Mouse (Mus musculus) olfactory bulb, adult 2 months (tissue): Measurements from ENCODE around the gene Cga. TPM values are rescaled to one million over a fixed set of nuclear protein-coding genes. Genes with fewer than 3 reads are reported as not detected.

Experiments
- H3K27ac ChIP-seq: fragments of 200-500 bp; 2 replicates; pipeline ENCODE4 v1.5.1; 2012; ENCODE audit warnings: low read depth, low read length; ENCODE audit not compliant: insufficient read depth
- H3K4me1 ChIP-seq: fragments of 200-500 bp; 2 replicates; pipeline ENCODE4 v1.6.1; 2012; ENCODE audit warnings: low read length; ENCODE audit not compliant: control insufficient read depth, insufficient read depth
- H3K4me3 ChIP-seq: fragments of 200-500 bp; 2 replicates; pipeline ENCODE4 v1.5.1; 2012; ENCODE audit warnings: mild to moderate bottlenecking, low read depth, low read length, moderate library complexity; ENCODE audit not compliant: insufficient read depth
- CTCF ChIP-seq: fragments of 200-500 bp; IDR thresholded peaks from 2 replicates; pipeline ENCODE4 v1.5.1; 2012; ENCODE audit warnings: low read depth, mild to moderate bottlenecking, low read length, moderate library complexity; ENCODE audit not compliant: insufficient read depth
- POLR2A ChIP-seq: fragments of 200-500 bp; IDR thresholded peaks from 2 replicates; pipeline ENCODE4 v1.6.1; 2012; ENCODE audit warnings: mild to moderate bottlenecking, low read depth, low read length, moderate library complexity; ENCODE audit not compliant: insufficient read depth
- WGBS: fragments of 180-500 bp; shearing (Covaris S2); methylation state at CpG from one replicate; pipeline ENCODE4 v1.1.7; 2018; 5-methylcytosine and 5-hydroxymethylcytosine counted together
- polyA plus RNA-seq: library from polyadenylated mRNA; stranded (reverse); fragments of >200 nt; gene quantifications from 2 replicates; pipeline ENCODE4 v1.2.4, GENCODE M21; 2012; ENCODE audit warnings: low replicate concordance; ENCODE audit not compliant: missing spikeins, insufficient read depth, insufficient read length

Cga gene
- polyA plus RNA-seq, 1 experiment, result not detected

DNA sequence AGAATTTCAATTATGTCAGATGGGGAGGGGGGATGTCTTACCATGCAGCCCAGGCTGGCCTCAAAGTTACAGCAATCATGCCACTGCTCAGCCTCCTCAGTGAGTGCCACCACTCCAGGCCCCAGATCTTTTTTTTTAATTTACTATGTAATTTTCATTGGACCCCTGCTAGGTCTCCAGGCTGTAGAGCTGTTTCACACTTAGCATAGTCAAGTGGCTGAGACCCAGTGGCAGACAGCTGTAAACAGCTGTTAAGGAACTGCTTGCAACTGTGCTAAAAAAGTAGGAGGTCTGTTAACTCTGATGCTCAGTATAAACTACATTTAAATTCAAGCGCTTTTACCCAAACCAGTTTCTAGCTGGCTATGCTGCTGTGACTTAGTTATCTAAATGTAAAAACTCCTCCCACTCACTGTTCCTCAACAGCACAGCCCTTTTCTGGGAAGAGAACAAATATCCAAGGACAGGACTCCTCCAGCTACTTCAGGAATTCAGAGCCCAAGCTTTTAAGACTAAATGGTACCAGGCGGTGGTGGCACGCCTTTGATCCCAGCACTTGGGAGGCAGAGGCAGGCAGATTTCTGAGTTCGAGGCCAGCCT is 20.6 kb upstream of the Cga start:
- Histone ChIP-seq H3K27ac (no peak overlapping the region), H3K4me1 (peaks cover 7% of the 10 kb centered on the region), H3K4me3 (no peak overlapping the region)
- TF ChIP-seq CTCF, result no peak
- TF ChIP-seq POLR2A, result no peak
- 77% methylated on average over 4 of the region's 4 CpGs for WGBS

GRCm38 (mm10) chr4:34874234-34874633 is 19.3 kb upstream of the Cga start:
- Histone ChIP-seq H3K4me1 (peaks cover 7% of the 10 kb centered on the region), H3K4me3 (no peak overlapping the region), H3K27ac (no peak overlapping the region)
- TF ChIP-seq CTCF, result no peak
- TF ChIP-seq POLR2A, result no peak
- 5% methylated on average over 1 of the region's 1 CpGs for WGBS

DNA sequence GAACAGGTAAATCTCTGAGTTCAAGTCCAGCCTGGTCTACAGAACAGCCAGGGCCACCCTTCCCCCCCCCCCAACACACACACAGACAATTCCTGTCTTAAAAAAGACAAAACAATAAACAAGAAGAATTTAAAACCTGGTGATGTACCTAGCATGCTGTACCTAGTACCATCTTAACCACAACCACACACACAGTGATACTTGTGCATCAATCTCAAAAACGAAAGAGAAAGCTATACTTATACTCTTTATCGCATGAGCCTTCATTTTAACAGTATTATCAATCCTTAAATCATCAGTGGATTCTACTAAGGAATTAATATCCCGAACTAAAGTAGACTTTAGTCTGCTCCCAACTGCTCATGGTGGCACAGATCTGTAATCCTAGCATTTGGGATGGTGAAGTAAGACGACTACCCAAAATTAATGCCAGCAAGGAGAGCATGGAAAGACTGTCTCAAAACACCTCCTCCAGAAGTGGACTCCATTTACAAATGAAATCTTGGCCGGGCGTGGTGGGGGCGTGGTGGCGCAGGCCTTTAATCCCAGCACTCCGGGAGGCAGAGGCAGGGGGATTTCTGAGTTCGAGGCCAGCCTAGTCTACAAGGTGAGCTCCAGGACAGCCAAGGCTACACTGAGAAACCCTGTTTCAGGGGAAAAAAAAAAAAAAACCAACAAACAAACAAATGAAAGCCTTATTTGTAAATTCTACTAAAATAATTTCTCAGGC is 12.5 kb upstream of the Cga start:
- Histone ChIP-seq H3K4me1 (peaks cover 7% of the 10 kb centered on the region), H3K4me3 (0 out of 2 replicates have a peak overlapping the region, but pooled peaks have one; percentile 14), H3K27ac (no peak overlapping the region)
- WGBS, result 77% methylated on average over 10 of the region's 10 CpGs
- TF ChIP-seq CTCF (no peak), POLR2A (no peak)

DNA sequence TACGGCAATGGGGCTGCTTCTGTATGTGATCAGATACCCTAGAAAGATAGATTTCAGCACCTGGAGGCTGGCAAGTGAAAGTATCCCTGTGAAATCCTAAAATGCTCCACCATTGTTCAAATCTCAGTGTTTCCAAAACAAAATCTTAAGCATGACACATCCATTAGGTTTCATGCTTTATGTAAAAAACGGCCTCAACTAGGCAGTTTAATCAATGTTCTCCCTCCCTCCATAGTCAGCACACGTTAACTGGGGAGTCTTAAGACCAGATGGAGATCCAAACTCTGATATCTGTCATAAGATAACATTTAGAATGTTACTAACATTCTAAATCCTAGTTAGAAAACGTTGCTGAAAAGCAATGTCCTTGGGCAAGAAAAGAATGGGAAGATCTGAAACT is 11.7 kb upstream of the Cga start:
- H3K4me3 ChIP-seq, result no peak overlapping the region
- H3K4me1 ChIP-seq, result peaks cover 10% of the 10 kb centered on the region
- 2% methylated on average over 4 of the region's 4 CpGs for WGBS
- no peak overlapping the region for H3K27ac ChIP-seq
- TF ChIP-seq CTCF (no peak), POLR2A (no peak)

DNA sequence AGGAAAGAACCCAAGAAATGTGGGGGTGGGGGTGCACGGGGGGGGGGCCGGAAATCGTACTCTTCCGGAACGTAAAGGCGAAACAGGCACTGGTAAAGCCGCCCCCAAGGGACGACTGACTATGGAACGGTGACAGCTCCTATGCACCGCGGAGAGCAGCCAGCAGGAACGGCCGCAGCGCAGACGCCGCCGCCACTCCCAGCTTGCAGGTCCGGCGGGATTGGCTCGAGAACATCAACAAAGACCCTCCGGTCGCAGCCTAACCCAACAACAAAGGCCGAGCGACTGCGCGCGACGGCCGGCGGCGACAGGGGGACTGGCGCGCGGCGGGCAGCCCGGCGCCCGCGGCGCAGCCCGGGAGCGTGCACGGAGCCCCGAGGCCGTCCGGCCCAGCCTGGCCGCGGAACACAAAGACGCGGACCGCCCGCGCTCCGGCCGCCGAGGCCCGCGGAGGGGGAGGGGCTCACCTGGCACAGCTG is 11.2 kb upstream of the Cga start:
- Histone ChIP-seq H3K27ac (peak overlapping the region; percentile 97), H3K4me1 (peaks cover 10% of the 10 kb centered on the region), H3K4me3 (peak overlapping the region; percentile 93)
- WGBS, result under 1% methylated on average over 55 of the region's 58 CpGs
- TF ChIP-seq CTCF (no peak), POLR2A (no peak)

DNA sequence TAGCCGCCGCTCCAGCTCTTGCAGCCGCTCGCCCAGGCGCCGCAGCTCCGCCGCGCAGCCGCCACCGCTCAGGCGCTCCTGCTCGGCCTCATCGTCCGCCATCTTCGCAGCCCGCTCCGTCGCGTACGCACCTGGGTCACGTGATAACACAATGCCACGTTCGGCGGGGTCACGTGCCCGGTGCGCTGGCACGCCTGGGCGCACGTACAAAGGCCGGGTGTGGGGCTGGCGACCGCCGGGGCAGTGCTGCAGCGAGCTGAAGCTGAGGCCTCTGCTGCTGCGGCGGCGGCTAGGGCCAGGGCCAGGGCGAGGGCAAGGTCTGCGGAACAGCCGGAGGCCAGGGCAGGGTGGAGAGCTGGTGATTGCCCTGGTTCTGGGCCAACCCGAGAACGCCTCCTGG is 10.8 kb upstream of the Cga start, which contains the start of gene Zfp292:
Zfp292 (minus strand) TSS at position 143 of the 400 bp plus-strand sequence.
- TF ChIP-seq POLR2A (peak; percentile 94; the same call in 1 of the 2 replicates), CTCF (no peak)
- Histone ChIP-seq H3K4me3 (peak within 1 kb of the TSS; percentile 93), H3K27ac (peak within 1 kb of the TSS; percentile 97), H3K4me1 (peaks cover 10% of the 10 kb centered on the region)
- 0% methylated on average over 44 of the region's 44 CpGs for WGBS

- no peak for TF ChIP-seq CTCF
- no peak for TF ChIP-seq POLR2A
Measured at GRCm38 (mm10) chr4:34883366-34884029, 10.1 kb upstream of the Cga start.

GRCm38 (mm10) chr4:34885631-34886351 is 7.8 kb upstream of the Cga start:
- TF ChIP-seq CTCF (no peak), POLR2A (no peak)
- 59% methylated on average over 9 of the region's 9 CpGs for WGBS
- Histone ChIP-seq H3K27ac (no peak overlapping the region), H3K4me1 (peaks cover 8% of the 10 kb centered on the region), H3K4me3 (no peak overlapping the region)

More at GRCm38 (mm10) chr4:34883366-34884029, 10.1 kb upstream of the Cga start:
- Histone ChIP-seq H3K4me1 (peaks cover 10% of the 10 kb centered on the region), H3K27ac (peak overlapping the region; percentile 97; the same call in 1 of the 2 replicates), H3K4me3 (peak overlapping the region; percentile 93; the same call in 1 of the 2 replicates)
- WGBS, result 9% methylated on average over 16 of the region's 16 CpGs
